Mouse (Mus musculus) layer of hippocampus, adult 9-10 months (tissue): ENCODE results near the gene Asic2.
A peak's percentile ranks its signal among the peaks of the same experiment; 100 is the strongest.
"Not testable (repeated sequence)": the region's sequence is repeated elsewhere in the genome, so short reads cannot be mapped to it uniquely, and the experiment has no call there.

Experiments used
- DNase-seq: peaks from one replicate; pipeline ENCODE4 v3.0.0; 2022; ENCODE audit warnings: low spot score

Asic2 gene

GRCm38 (mm10) chr11:81446347-81446746 is 521.9 kb downstream of the Asic2 start:
- no peak for DNase-seq

GRCm38 (mm10) chr11:81426857-81427256 is 541.4 kb downstream of the Asic2 start:
- no peak for DNase-seq

- DNase-seq, result no peak
These were observed 549.1 kb downstream of the Asic2 start for GRCm38 (mm10) chr11:81419112-81419511.

DNA sequence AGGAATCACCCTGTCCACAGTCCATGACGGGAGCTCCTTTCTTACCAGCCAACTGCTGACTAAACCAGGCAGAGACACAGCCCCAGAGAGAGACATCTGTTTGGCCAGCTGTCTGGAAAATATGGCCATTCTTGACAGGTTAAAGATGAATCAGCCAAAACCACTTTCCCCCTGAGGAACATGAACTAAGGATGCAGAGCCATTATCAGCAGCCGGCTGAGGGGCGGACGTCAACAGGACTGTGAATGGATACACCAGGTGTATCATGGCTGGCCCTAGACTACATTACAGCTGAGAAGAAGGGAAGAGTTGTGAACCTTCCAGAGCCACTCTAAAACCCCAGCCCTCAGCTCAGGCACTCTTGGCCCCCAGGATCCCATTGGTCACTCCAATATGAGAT is 550.2 kb downstream of the Asic2 start:
- no peak for DNase-seq

- no peak for DNase-seq
These were observed 551.9 kb downstream of the Asic2 start for GRCm38 (mm10) chr11:81416319-81416718.

DNA sequence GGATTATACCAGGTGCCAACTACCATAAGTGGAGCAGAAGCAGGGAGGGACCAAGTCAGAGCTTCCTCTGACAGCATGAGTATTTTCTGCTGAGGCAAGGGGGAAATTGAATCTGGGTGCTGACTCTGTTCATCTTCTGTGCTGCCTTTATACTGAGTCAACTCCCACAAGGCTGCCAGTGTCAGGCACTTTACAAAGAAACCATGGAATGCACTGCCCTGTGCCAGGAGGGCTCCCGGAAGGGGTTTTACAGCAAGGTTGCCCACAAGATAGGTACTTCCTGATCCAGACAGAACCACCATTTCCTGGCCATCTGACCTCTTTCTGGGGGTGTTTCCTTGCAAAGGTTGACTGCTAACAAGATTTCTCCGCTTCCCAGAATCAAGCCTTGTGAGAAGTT is 553.7 kb downstream of the Asic2 start:
- DNase-seq, result no peak

GRCm38 (mm10) chr11:81411251-81411650 is 557.0 kb downstream of the Asic2 start:
- no peak for DNase-seq

- DNase-seq, result no peak
These were observed 562.3 kb downstream of the Asic2 start for GRCm38 (mm10) chr11:81405951-81406350.

DNA sequence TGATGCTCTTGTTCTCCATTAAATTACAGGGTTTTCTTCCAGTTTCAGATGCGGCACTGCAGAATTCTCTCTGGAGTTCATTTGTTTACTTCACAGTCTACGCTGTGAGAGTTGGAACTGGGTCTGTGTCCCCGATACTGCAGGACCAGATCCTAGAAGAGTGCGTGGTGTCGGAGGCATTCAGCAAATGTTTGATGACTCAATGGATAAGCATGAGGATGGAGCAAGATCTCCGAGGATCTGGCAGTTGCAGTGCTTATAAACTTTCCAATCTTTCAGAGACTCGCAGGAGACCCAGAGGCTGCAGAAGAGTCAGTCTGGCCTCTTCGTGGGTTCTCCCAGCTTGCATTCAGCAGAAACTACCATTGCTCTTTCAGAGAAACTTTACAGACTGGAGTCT is 566.0 kb downstream of the Asic2 start:
- DNase-seq, result no peak

GRCm38 (mm10) chr11:81392855-81393254 is 575.4 kb downstream of the Asic2 start:
- no peak for DNase-seq

DNA sequence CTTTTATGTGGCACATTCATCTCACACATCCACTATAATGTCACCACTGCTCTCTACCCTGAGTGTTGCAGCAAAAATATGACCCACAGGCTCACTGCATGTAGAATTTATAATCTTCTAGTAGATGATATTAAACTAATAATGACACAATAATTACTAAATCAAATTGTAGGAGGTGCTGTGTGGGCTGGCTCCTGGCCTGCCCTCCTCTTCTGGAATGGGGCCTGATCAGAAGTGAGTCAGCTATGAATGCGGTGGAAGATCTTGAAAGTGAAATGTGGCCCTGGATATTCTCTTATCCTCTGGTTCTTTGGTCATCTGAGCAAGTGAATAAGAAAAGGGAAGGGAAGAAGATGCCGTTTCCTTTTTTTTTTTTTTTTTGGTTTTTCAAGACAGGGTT is 582.1 kb downstream of the Asic2 start:
- DNase-seq, result no peak

DNA sequence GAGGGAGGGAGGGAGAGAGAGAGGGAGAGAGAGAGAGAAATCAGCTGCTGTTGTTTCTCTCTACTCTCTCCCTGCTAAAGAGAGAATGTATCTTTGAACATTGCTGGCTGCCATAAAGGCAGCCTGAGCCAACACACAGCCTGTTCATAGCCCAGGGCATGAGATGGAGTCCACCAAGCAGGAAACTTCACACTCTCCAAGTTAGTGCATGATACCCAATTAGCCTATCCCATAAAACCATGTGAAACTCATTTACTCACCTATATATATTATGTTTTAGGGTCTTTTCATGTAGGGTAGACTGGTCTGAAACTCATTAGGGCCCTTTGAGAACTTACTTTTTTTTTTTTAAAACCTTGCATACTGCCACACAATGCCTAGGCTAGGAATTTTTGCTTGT is 582.7 kb downstream of the Asic2 start:
- no peak for DNase-seq

DNA sequence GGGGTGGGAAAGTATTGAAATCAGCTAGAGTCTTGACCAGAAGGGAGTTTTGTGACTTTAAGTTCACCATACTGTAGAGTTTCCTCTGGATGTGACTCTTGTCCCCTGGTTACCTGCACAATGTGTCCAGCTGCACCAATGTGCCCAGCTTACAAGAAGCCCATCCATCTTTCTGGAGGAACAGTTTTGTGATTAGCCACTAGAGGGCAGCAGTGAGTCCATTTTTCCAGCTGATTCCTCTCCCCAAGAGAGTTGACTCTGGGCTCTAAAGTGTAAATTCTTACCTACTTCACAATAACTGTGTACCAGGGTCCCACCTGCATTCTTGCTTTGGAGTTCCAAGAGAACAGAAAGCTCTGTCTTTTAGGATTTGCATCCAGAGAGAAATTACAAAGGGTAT is 593.4 kb downstream of the Asic2 start:
- DNase-seq, result peak; percentile 44

- no peak for DNase-seq
These were observed 594.1 kb downstream of the Asic2 start for GRCm38 (mm10) chr11:81374003-81374710.

- no peak for DNase-seq
These were observed 596.7 kb downstream of the Asic2 start for GRCm38 (mm10) chr11:81371545-81371944.

DNA sequence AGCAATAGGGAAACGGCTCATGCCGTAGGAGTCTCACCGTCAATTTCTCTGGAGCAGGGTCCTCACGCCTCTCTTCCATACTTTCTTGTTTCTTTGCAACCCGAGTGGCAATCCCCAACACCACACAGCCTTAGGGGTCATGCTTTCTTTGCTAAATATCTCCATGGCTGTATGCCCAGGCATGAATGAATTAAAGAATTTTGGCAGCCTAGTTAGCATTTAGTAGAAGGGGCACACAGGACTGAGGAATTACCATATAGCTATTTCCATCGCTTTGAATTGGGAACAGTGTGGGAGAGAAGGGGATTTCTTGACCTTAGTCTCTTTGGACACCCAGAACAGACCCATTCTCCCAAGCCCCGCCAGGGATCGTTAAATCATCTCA is 597.8 kb downstream of the Asic2 start:
- no peak for DNase-seq

- DNase-seq, result no peak
These were observed 598.5 kb downstream of the Asic2 start for GRCm38 (mm10) chr11:81369497-81370425.

DNA sequence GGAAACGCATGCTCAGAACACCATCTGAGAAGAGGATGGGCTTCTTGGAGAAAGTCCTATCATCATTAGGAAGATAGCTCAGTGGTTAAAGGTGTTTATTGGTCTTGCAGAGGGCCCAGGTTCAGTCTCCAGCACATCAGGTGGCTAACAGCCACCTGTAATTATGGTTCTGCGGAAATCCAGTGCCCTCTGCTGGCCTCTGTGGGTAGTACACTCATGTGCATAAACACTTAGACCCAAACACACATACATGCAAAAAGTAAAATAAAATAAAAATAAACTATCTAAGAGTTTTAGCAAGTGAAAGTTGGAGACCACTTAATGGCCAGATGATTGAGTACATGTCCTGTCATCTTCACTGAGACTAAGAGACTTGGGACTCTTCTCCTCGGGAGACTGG is 603.8 kb downstream of the Asic2 start:
- DNase-seq, result no peak

GRCm38 (mm10) chr11:81362461-81362860 is 605.8 kb downstream of the Asic2 start:
- no peak for DNase-seq

DNA sequence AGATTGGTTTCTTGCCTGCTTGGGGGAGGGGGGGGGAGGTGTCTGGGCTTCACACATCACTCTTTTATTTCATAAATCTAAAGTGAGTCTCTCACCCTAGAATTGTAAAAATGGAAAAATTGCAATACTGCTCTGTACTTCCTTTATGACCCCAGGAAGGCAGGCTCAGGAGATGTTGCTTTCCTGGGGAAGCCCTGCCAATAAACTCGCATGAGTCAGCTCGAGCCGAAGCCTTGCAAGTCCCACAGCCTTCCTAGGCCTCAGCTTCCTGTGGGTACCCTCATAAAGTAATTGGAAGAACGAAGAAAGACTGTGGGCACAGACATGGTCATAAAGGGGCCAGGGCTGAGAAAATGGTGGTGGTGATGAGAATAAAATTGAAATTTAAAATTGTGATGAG is 607.2 kb downstream of the Asic2 start:
- no peak for DNase-seq

GRCm38 (mm10) chr11:81350498-81350897 is 617.8 kb downstream of the Asic2 start:
- DNase-seq, result not testable (repeated sequence)

DNA sequence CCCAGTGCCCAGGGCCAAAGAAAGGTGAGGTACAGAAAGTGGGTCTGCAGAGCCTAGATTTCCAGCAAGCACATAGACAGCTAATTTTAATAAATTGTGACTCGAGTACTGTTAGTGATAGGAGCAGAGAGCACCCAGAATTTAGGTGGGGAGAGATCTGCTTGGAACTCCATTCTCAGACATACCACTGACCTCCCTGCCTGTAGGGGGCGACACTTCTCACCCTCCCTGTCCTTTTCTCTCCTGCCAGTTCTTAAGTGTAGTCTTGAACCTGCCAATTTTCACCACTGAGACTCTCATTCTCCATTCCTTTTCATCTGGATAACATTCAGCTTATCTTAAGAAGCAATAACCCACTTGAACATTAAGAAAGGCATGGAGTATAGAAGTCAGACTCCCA is 636.3 kb downstream of the Asic2 start:
- no peak for DNase-seq

GRCm38 (mm10) chr11:81330982-81331381 is 637.3 kb downstream of the Asic2 start:
- no peak for DNase-seq
